Mouse (Mus musculus) small intestine, adult 2 months (tissue): Measurements from ENCODE around the gene Grb10. TPM values are rescaled to one million over a fixed set of nuclear protein-coding genes. Genes with fewer than 3 reads are reported as not detected.

Experiments used
- H3K27ac ChIP-seq: fragments of 200-500 bp; 2 replicates; pipeline ENCODE4 v1.5.1; 2012; ENCODE audit warnings: low read depth, low read length, control low read depth, inconsistent platforms; ENCODE audit not compliant: insufficient read depth
- H3K27me3 ChIP-seq: fragments of 200-500 bp; 2 replicates; pipeline ENCODE4 v1.6.1; 2012; ENCODE audit warnings: mild to moderate bottlenecking, moderate library complexity, low read length, inconsistent platforms; ENCODE audit not compliant: control insufficient read depth, insufficient read depth
- H3K36me3 ChIP-seq: fragments of 200-500 bp; 2 replicates; pipeline ENCODE4 v1.6.1; 2012; ENCODE audit warnings: mild to moderate bottlenecking, low read length, control low read depth, inconsistent platforms; ENCODE audit not compliant: control insufficient read depth, insufficient read depth
- H3K4me1 ChIP-seq: fragments of 200-500 bp; 2 replicates; pipeline ENCODE4 v1.6.1; 2012; ENCODE audit warnings: low read length, inconsistent platforms, mixed read lengths; ENCODE audit not compliant: control insufficient read depth, insufficient read depth, insufficient read length
- H3K4me3 ChIP-seq: fragments of 200-500 bp; 2 replicates; pipeline ENCODE4 v1.5.1; 2012; ENCODE audit warnings: low read depth, mild to moderate bottlenecking, control low read depth, inconsistent platforms, low read length, moderate library complexity
- CTCF ChIP-seq: fragments of 200-500 bp; IDR thresholded peaks from 2 replicates; pipeline ENCODE4 v1.5.1; 2012; ENCODE audit warnings: low read depth, mild to moderate bottlenecking, control low read depth, inconsistent platforms, low read length, moderate library complexity, mixed read lengths; ENCODE audit not compliant: insufficient replicate concordance, insufficient read length; ENCODE audit errors: extremely low read depth
- POLR2A ChIP-seq: fragments of 200-500 bp; IDR thresholded peaks from 2 replicates; pipeline ENCODE4 v1.6.1; 2012; ENCODE audit warnings: low read depth, mild to moderate bottlenecking, control low read depth, inconsistent platforms, low read length, moderate library complexity
- WGBS: fragments of 180-500 bp; shearing (Covaris S2); methylation state at CpG from one replicate; pipeline ENCODE4 v1.1.7; 2018; 5-methylcytosine and 5-hydroxymethylcytosine counted together
- polyA plus RNA-seq: library from polyadenylated mRNA; depleted of rRNA; stranded (reverse); fragments of >200 nt; gene quantifications from 2 replicates; pipeline ENCODE4 v1.2.3, GENCODE M21; 2012

The Grb10 gene
- polyA plus RNA-seq, 1 experiment = 2.5 TPM

DNA sequence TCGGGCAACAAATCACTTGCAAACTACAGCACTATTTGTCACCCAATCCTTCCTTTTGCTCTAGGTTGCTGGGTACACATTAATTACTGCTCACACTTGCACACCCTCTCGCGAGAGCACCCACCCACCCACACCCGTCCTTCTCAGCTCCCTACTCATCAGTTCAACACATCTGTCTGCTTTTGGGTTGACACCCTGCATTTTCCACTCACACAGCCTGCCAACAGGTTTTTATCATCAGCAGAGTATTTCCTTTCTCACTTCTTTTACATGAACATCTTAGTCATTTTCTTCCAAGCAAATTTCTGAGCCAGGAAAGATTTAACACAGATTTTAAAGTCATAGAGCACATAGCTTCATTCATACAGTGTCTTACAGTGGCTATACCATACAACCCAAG is 48.6 kb downstream of the Grb10 start:
- Histone ChIP-seq H3K27ac (no peak overlapping the region), H3K27me3 (no peaks in the 10 kb centered on the region), H3K4me1 (no peaks in the 10 kb centered on the region), H3K36me3 (no peaks in the 10 kb centered on the region), H3K4me3 (no peak overlapping the region)
- TF ChIP-seq CTCF (no peak), POLR2A (no peak)
- WGBS = 85% methylated on average over 4 of the region's 4 CpGs

DNA sequence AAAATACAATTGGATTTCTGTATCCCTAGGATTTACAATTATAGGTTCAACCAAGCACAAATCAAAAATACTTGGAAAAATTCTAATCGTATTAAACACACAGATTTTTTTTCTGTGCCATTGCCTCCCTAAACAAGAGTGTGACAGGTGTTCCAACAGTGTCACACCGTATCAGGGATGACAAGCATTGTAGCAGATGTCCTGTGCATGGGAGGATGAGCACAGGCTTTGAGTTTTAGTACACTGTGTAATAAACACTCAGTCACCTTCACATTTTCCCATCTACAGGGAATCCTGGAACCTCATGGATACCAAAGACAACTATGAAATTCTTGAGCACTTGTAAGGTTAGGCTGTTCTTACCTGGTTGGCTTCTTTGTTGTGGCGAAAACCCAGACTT is 51.2 kb downstream of the Grb10 start:
- TF ChIP-seq POLR2A = no peak
- TF ChIP-seq CTCF = no peak
- Histone ChIP-seq H3K4me3 (no peak overlapping the region), H3K27ac (no peak overlapping the region), H3K36me3 (no peaks in the 10 kb centered on the region), H3K4me1 (no peaks in the 10 kb centered on the region), H3K27me3 (no peaks in the 10 kb centered on the region)
- WGBS = 90% methylated on average over 3 of the region's 3 CpGs

DNA sequence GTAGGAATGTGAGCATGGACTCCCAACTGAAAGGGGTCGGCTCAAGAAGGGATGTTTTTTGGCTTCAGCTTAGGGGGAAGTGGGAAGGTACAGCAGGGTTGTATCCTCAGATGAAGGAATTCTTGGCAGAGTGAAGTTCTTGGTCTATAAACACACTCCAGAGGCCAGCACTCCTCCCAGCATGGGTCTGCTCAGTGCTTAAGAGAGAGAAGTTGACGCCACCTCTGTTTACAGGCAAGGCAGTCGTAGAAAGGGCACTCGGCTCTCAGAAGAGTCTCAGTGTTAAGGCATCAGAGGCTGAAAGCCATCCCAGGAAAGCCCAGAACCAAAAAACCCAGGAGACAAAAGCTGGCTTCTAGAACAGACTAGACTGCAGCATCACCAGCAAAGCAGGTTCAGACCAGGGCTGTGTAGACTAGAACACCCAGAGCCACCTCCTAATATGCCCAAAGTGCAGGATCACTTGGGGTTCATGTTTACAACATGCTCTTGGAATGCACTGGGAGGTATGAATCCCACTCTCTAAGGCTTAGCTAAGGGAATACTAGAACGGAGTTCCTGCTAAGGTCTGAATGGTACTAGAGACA is 59.8 kb downstream of the Grb10 start:
- TF ChIP-seq POLR2A = no peak
- no peak for TF ChIP-seq CTCF
- H3K4me1 ChIP-seq = no peaks in the 10 kb centered on the region
- H3K36me3 ChIP-seq = no peaks in the 10 kb centered on the region
- no peak overlapping the region for H3K4me3 ChIP-seq
- no peak overlapping the region for H3K27ac ChIP-seq
- H3K27me3 ChIP-seq = no peaks in the 10 kb centered on the region
- WGBS = 62% methylated on average over 5 of the region's 5 CpGs

DNA sequence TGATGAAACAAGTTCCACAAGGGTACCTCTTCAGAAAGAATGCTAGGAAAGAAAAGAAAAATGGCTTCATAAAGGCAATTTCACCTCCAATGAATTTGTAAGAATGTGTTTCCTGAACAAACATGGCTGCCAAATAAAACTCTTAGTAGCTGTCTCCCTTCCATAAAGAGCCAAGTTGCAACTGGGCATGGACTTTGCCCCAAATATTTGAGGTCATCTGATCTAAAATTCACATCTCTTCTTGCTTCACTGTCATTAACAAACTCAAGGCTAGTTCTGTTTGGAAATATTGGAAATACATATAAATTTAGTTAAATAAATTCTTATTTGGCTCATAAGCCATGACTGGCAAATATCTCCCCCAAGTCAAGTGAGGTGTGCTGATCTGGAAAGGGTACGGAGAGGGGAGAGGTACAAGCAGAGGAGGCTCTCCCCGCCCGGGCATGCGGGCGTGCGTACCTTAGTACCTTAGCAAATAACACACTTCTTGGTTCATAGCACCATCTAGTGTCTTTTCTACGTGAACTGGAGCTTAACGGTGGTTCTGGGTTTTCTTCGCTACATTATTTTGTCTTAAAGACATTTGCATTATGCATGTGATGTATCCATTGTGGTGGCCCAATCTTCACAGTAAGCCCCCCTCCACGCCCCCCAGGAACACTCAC is 63.8 kb downstream of the Grb10 start:
- Histone ChIP-seq H3K27ac (no peak overlapping the region), H3K36me3 (no peaks in the 10 kb centered on the region), H3K4me3 (no peak overlapping the region), H3K27me3 (no peaks in the 10 kb centered on the region), H3K4me1 (no peaks in the 10 kb centered on the region)
- TF ChIP-seq CTCF = peak; percentile 58; the same call in 1 of the 2 replicates
- no peak for TF ChIP-seq POLR2A
- WGBS = 11% methylated on average over 10 of the region's 10 CpGs

- peak; percentile 93; the same call in 1 of the 2 replicates for TF ChIP-seq CTCF
- no peak for TF ChIP-seq POLR2A
- no peak overlapping the region for H3K4me3 ChIP-seq
- H3K4me1 ChIP-seq = no peaks in the 10 kb centered on the region
- no peaks in the 10 kb centered on the region for H3K27me3 ChIP-seq
- H3K36me3 ChIP-seq = no peaks in the 10 kb centered on the region
- no peak overlapping the region for H3K27ac ChIP-seq
- WGBS = 31% methylated on average over 8 of the region's 8 CpGs
Measured at GRCm38 (mm10) chr11:11973366-11974014, 65.0 kb downstream of the Grb10 start.

GRCm38 (mm10) chr11:11972401-11973110 is 65.9 kb downstream of the Grb10 start:
- no peaks in the 10 kb centered on the region for H3K4me1 ChIP-seq
- TF ChIP-seq CTCF (no peak), POLR2A (no peak)
- H3K36me3 ChIP-seq = no peaks in the 10 kb centered on the region
- no peak overlapping the region for H3K4me3 ChIP-seq
- 89% methylated on average over 6 of the region's 6 CpGs for WGBS
- H3K27ac ChIP-seq = no peak overlapping the region
- no peaks in the 10 kb centered on the region for H3K27me3 ChIP-seq

GRCm38 (mm10) chr11:11970246-11970645 is 68.2 kb downstream of the Grb10 start:
- H3K27me3 ChIP-seq = no peaks in the 10 kb centered on the region
- TF ChIP-seq CTCF = no peak
- no peak for TF ChIP-seq POLR2A
- WGBS = 94% methylated on average over 11 of the region's 11 CpGs
- no peak overlapping the region for H3K4me3 ChIP-seq
- H3K27ac ChIP-seq = no peak overlapping the region
- H3K4me1 ChIP-seq = no peaks in the 10 kb centered on the region
- H3K36me3 ChIP-seq = no peaks in the 10 kb centered on the region
